Mouse (Mus musculus) myocyte (in vitro differentiated cells): ENCODE measurements around the gene Ccna1.

Experiments
- E2F4 ChIP-seq: IDR thresholded peaks from one replicate; pipeline ENCODE4 v1.6.1; 2011; ENCODE audit warnings: mild to moderate bottlenecking, control low read depth, moderate library complexity; ENCODE audit not compliant: insufficient read depth
- MAX ChIP-seq: IDR thresholded peaks from one replicate; pipeline ENCODE4 v1.6.1; 2011; ENCODE audit warnings: low read depth, mild to moderate bottlenecking, control low read depth
- MYOD1 ChIP-seq, 3 experiments: IDR thresholded peaks; one replicate each; pipeline ENCODE4 v1.6.1; 2011; ENCODE audit warnings: control low read depth in 2 of 3, low read depth in 2 of 3, mild to moderate bottlenecking in 2 of 3, moderate library complexity in 1 of 3; ENCODE audit not compliant: insufficient read length in 2 of 3, control insufficient read depth in 1 of 3
- MYOG ChIP-seq, 3 experiments: IDR thresholded peaks; one replicate each; pipeline ENCODE4 v1.6.1; 2011; ENCODE audit warnings: control low read depth in 2 of 3, low read depth in 2 of 3, mild to moderate bottlenecking in 2 of 3; ENCODE audit not compliant: insufficient read length in 2 of 3, control insufficient read depth in 1 of 3, insufficient read depth in 1 of 3
- POLR2A ChIP-seq: IDR thresholded peaks from one replicate; pipeline ENCODE4 v1.6.1; 2011; ENCODE audit warnings: low read depth, mild to moderate bottlenecking, control low read depth, moderate library complexity; ENCODE audit not compliant: insufficient read length
- POLR2AphosphoS2 ChIP-seq: IDR thresholded peaks from one replicate; pipeline ENCODE4 v1.6.1; 2011; ENCODE audit warnings: low read depth, control low read depth; ENCODE audit not compliant: insufficient read length
- TCF12 ChIP-seq: IDR thresholded peaks from one replicate; pipeline ENCODE4 v1.6.1; 2011; ENCODE audit warnings: mild to moderate bottlenecking, control low read depth; ENCODE audit not compliant: poor library complexity, insufficient read depth, severe bottlenecking

GRCm38 (mm10) chr3:55067791-55068434 lies 12.6 kb upstream of the Ccna1 start:
- TF ChIP-seq MYOG (IDR thresholded peaks at IDR 0.05; ENCODE audit: control insufficient read depth in 1 of 3, insufficient read depth in 1 of 3, insufficient read length in 2 of 3, low read depth in 2 of 3) (no peak), E2F4 (no peak), POLR2AphosphoS2 (no peak), POLR2A (no peak), MYOD1 (IDR thresholded peaks at IDR 0.05; ENCODE audit: control insufficient read depth in 1 of 3, insufficient read length in 2 of 3, low read depth in 2 of 3) (no peak), MAX (no peak), TCF12 (no peak)
